Mouse (Mus musculus): ENCODE results near the gene Tktl1.
A peak's percentile ranks its signal among the peaks of the same experiment; 100 is the strongest.
"Not testable (repeated sequence)": the region's sequence is repeated elsewhere in the genome, so short reads cannot be mapped to it uniquely, and the experiment has no call there.

The Tktl1 gene

GRCm38 (mm10) chrX:74176959-74177358 lies at the start of gene Tktl1:
Gene Tktl1 (plus strand): TSS chrX:74177259.
- DNase-seq (ENCODE audit: low spot score), result no peak

GRCm38 (mm10) chrX:74135263-74135662 lies 41.8 kb upstream of the Tktl1 start, which contains the start of gene Mecp2:
Gene Mecp2 (minus strand): TSS chrX:74135363.
- not testable (repeated sequence) for DNase-seq (ENCODE audit: low spot score)

- DNase-seq (ENCODE audit: low spot score), result no peak
Observed at GRCm38 (mm10) chrX:74167738-74168137, 9.3 kb upstream of the Tktl1 start, which contains the start of gene Tex28. Gene Tex28 (minus strand): TSS chrX:74167838.

GRCm38 (mm10) chrX:74203556-74203955 lies 26.5 kb downstream of the Tktl1 start:
- DNase-seq (ENCODE audit: low spot score), result no peak

- DNase-seq (ENCODE audit: low spot score), result peak; percentile 79
Observed at GRCm38 (mm10) chrX:74218496-74218895, 41.4 kb downstream of the Tktl1 start.

- no peak for DNase-seq (ENCODE audit: low spot score)
Observed at GRCm38 (mm10) chrX:74219449-74219848, 42.4 kb downstream of the Tktl1 start.

GRCm38 (mm10) chrX:74220099-74220498 lies 43.0 kb downstream of the Tktl1 start:
- DNase-seq (ENCODE audit: low spot score), result not testable (repeated sequence)

GRCm38 (mm10) chrX:74230038-74230437 lies 53.0 kb downstream of the Tktl1 start:
- no peak for DNase-seq (ENCODE audit: low spot score)

GRCm38 (mm10) chrX:74233196-74233595 lies 56.1 kb downstream of the Tktl1 start:
- no peak for DNase-seq (ENCODE audit: low spot score)

- no peak for DNase-seq (ENCODE audit: low spot score)
Observed at GRCm38 (mm10) chrX:74240332-74240731, 63.3 kb downstream of the Tktl1 start.

GRCm38 (mm10) chrX:74243396-74243795 lies 66.3 kb downstream of the Tktl1 start:
- DNase-seq (ENCODE audit: low spot score), result peak; percentile 60

- DNase-seq (ENCODE audit: low spot score), result no peak
Observed at GRCm38 (mm10) chrX:74243807-74244206, 66.7 kb downstream of the Tktl1 start.

GRCm38 (mm10) chrX:74244614-74245083 lies 67.6 kb downstream of the Tktl1 start:
- peak; percentile 77 for DNase-seq (ENCODE audit: low spot score)

GRCm38 (mm10) chrX:74245107-74245506 lies 68.0 kb downstream of the Tktl1 start:
- DNase-seq (ENCODE audit: low spot score), result peak; percentile 19

- DNase-seq (ENCODE audit: low spot score), result peak; percentile 73
Observed at GRCm38 (mm10) chrX:74245687-74246086, 68.6 kb downstream of the Tktl1 start.

GRCm38 (mm10) chrX:74246213-74246681 lies 69.2 kb downstream of the Tktl1 start:
- DNase-seq (ENCODE audit: low spot score), result peak; percentile 93

- no peak for DNase-seq (ENCODE audit: low spot score)
Observed at GRCm38 (mm10) chrX:74246693-74247092, 69.6 kb downstream of the Tktl1 start.

- DNase-seq (ENCODE audit: low spot score), result peak; percentile 75
Observed at GRCm38 (mm10) chrX:74248651-74249050, 71.6 kb downstream of the Tktl1 start.

- DNase-seq (ENCODE audit: low spot score), result peak; percentile 28
Observed at GRCm38 (mm10) chrX:74249615-74250014, 72.6 kb downstream of the Tktl1 start, which contains the start of gene Flna. Gene Flna (minus strand): TSS chrX:74249820.

GRCm38 (mm10) chrX:74254153-74254887 lies 77.3 kb downstream of the Tktl1 start, which contains the start of gene Emd:
Gene Emd (plus strand): TSS chrX:74254687.
- peak; percentile 97 for DNase-seq (ENCODE audit: low spot score)

GRCm38 (mm10) chrX:74254888-74255565 lies 78.0 kb downstream of the Tktl1 start:
- DNase-seq (ENCODE audit: low spot score), result no peak

- no peak for DNase-seq (ENCODE audit: low spot score)
Observed at GRCm38 (mm10) chrX:74257746-74258145, 80.7 kb downstream of the Tktl1 start.

Measured in adipocyte (in vitro differentiated cells).